Mouse (Mus musculus) megakaryocyte, embryonic 14.5 days (primary cell): ENCODE results near the gene Pold4.

ENCODE experiments used
- FLI1 ChIP-seq: IDR thresholded peaks from 2 replicates; pipeline ENCODE4 v1.6.1; 2012; ENCODE audit warnings: low read length, inconsistent platforms, mixed read lengths
- GATA1 ChIP-seq: IDR thresholded peaks from 3 replicates; pipeline ENCODE4 v1.6.1; 2012; ENCODE audit warnings: mixed read lengths, low read length, inconsistent platforms, borderline replicate concordance

GRCm38 (mm10) chr19:4192251-4192985, 39.3 kb upstream of the Pold4 start:
- TF ChIP-seq GATA1, result no peak
- no peak for TF ChIP-seq FLI1
